17 mouse cellular contexts compared by ENCODE assay signal in genomic region chr6:40607431-40607830, GRCm38 (mm10). TPM values are rescaled to one million over a fixed set of nuclear protein-coding genes. Genes with fewer than 3 reads are reported as not detected.
DNase-seq lines count a peak whose midpoint lies in the region; ATAC-seq and TF ChIP-seq lines count a peak whose summit lies in the region.
"Had no signal": no experiment of that assay in that cellular context is flagged by ENCODE, and none has a peak within 500 bp of the region (broad histone marks: within the 10 kb centered on the region; RNA-seq: fewer than 3 reads in every experiment).

No protein-coding gene starts in this region.

- H3K9ac ChIP-seq in forebrain, postnatal 0 days = no peak overlapping the region
- no peak overlapping the region for H3K9ac ChIP-seq in forebrain, embryonic 11.5 days (ENCODE audit: low read length)
- H3K9ac ChIP-seq: hindbrain, embryonic 15.5 days; neural tube, embryonic 13.5 days had no signal

- no peak overlapping the region for H3K27ac ChIP-seq in forebrain, postnatal 0 days (ENCODE audit: low read depth, low read length)
- H3K27ac ChIP-seq in forebrain, embryonic 11.5 days (ENCODE audit: low read depth, low read length) = no peak overlapping the region
- H3K27ac ChIP-seq: hindbrain, embryonic 15.5 days; neural tube, embryonic 13.5 days had no signal

- no peaks in the 10 kb centered on the region for H3K4me1 ChIP-seq in forebrain, postnatal 0 days (ENCODE audit: insufficient read depth)
- no peaks in the 10 kb centered on the region for H3K4me1 ChIP-seq in forebrain, embryonic 11.5 days (replicated peaks; ENCODE audit: control insufficient read depth, insufficient read depth, low read length)
- H3K4me1 ChIP-seq: hindbrain, embryonic 15.5 days; neural tube, embryonic 13.5 days had no signal

- peak; percentile 50 for DNase-seq in forebrain, postnatal 0 days
- DNase-seq in forebrain, embryonic 11.5 days (ENCODE audit: low spot score) = no peak
- peak; percentile 32 for DNase-seq in cerebellum, adult 9-10 months
- DNase-seq in layer of hippocampus, adult 9-10 months (ENCODE audit: low spot score) = peak; percentile 45
- DNase-seq in right cerebral cortex, postnatal 14 days = peak; percentile 67
- no peak for DNase-seq in spleen, postnatal 36 days (ENCODE audit: low spot score in 2 of 2)
- no peak for DNase-seq in urinary bladder, postnatal 4 days (ENCODE audit: low spot score in 2 of 2)
- no peak for DNase-seq in B cell, adult 2 months
- DNase-seq: gastrocnemius, postnatal 14 days; lung, postnatal 10 days had no signal

- H3K4me3 ChIP-seq in forebrain, postnatal 0 days (ENCODE audit: low read depth, low read length) = no peak overlapping the region
- H3K4me3 ChIP-seq in forebrain, embryonic 11.5 days (ENCODE audit: low read depth, low read length) = no peak overlapping the region
- H3K4me3 ChIP-seq: hindbrain, embryonic 15.5 days; neural tube, embryonic 13.5 days had no signal

- no peak for ATAC-seq in forebrain, postnatal 0 days
- ATAC-seq in forebrain, embryonic 11.5 days (replicated peaks; ENCODE audit: low FRiP score) = no peak
- ATAC-seq: activated CD4-positive, CD25-positive, alpha-beta regulatory T cell, adult 4 months; CD4-positive, CD25-positive, alpha-beta regulatory T cell, adult 4 months had no signal

- no peak for TF ChIP-seq CTCF in forebrain, postnatal 0 days (IDR thresholded peaks at IDR 0.05; ENCODE audit: low read depth)

- H3K36me3 ChIP-seq in forebrain, postnatal 0 days (ENCODE audit: insufficient read depth) = no peaks in the 10 kb centered on the region
- no peaks in the 10 kb centered on the region for H3K36me3 ChIP-seq in forebrain, embryonic 11.5 days (ENCODE audit: control insufficient read depth, insufficient read depth, low read length)
- H3K36me3 ChIP-seq: hindbrain, embryonic 15.5 days; neural tube, embryonic 13.5 days had no signal

- no peak overlapping the region for H3K4me2 ChIP-seq in forebrain, postnatal 0 days (ENCODE audit: low read depth)
- no peak overlapping the region for H3K4me2 ChIP-seq in forebrain, embryonic 11.5 days (ENCODE audit: low read depth, low read length, severe bottlenecking)
- H3K4me2 ChIP-seq: hindbrain, embryonic 15.5 days; neural tube, embryonic 13.5 days had no signal

- no peaks in the 10 kb centered on the region for H3K27me3 ChIP-seq in forebrain, postnatal 0 days (ENCODE audit: insufficient read depth, low read length)
- H3K27me3 ChIP-seq in forebrain, embryonic 11.5 days (ENCODE audit: control insufficient read depth, insufficient read depth, low read length) = no peaks in the 10 kb centered on the region
- H3K27me3 ChIP-seq: hindbrain, embryonic 15.5 days; neural tube, embryonic 13.5 days had no signal

- no peaks in the 10 kb centered on the region for H3K9me3 ChIP-seq in forebrain, postnatal 0 days (ENCODE audit: low read length)
- H3K9me3 ChIP-seq in forebrain, embryonic 11.5 days (ENCODE audit: control insufficient read depth, low read length) = no peaks in the 10 kb centered on the region
- H3K9me3 ChIP-seq: hindbrain, embryonic 15.5 days; neural tube, embryonic 13.5 days had no signal

RNA-seq across cellular contexts. Expression of gene Tas2r138, which starts 5.7 kb away (rescaled TPM):
- not detected in 2 replicates for total RNA-seq in forebrain, postnatal 0 days (2014; rRNA removed)
- not detected in 2 replicates for polyA plus RNA-seq in forebrain, postnatal 0 days (2015; fragmentation: Nextera tagmentation; extraction: Ambion mirVana)
- not detected in 2 replicates for polyA plus RNA-seq in forebrain, embryonic 11.5 days (2014; fragmentation: Nextera tagmentation; extraction: Ambion mirVana)
- total RNA-seq: gastrocnemius, postnatal 14 days; layer of hippocampus, postnatal 25 days had no signal
- polyA plus RNA-seq: activated CD4-positive, CD25-positive, alpha-beta regulatory T cell, adult 4 months; CD4-positive, CD25-positive, alpha-beta regulatory T cell, adult 4 months; embryonic facial prominence, embryonic 11.5 days; hindbrain, embryonic 15.5 days; neural tube, embryonic 13.5 days; stomach, embryonic 14.5 days had no signal

RNA-seq across cellular contexts. Expression of gene Mgam, which starts 21.2 kb away (rescaled TPM):
- total RNA-seq in forebrain, postnatal 0 days (2014; rRNA removed) = 0.23 and 0.62 TPM in 2 replicates
- polyA plus RNA-seq in forebrain, postnatal 0 days (2015; fragmentation: Nextera tagmentation; extraction: Ambion mirVana) = 0.05 and 0.21 TPM in 2 replicates
- 0.08 TPM in 1 of 2 replicates, not detected in the other for polyA plus RNA-seq in forebrain, embryonic 11.5 days (2014; fragmentation: Nextera tagmentation; extraction: Ambion mirVana)
- total RNA-seq: layer of hippocampus, postnatal 25 days had no signal
- polyA plus RNA-seq: activated CD4-positive, CD25-positive, alpha-beta regulatory T cell, adult 4 months; embryonic facial prominence, embryonic 11.5 days had no signal

RNA-seq across cellular contexts. Expression of gene Clec5a, which starts 21.8 kb away (rescaled TPM):
- 0.23 and 0.52 TPM in 2 replicates for total RNA-seq in forebrain, postnatal 0 days (2014; rRNA removed)
- 0.88 and 1.0 TPM in 2 replicates for polyA plus RNA-seq in forebrain, postnatal 0 days (2015; fragmentation: Nextera tagmentation; extraction: Ambion mirVana)
- polyA plus RNA-seq in forebrain, embryonic 11.5 days (2014; fragmentation: Nextera tagmentation; extraction: Ambion mirVana) = 0.72 and 0.77 TPM in 2 replicates
- polyA plus RNA-seq: activated CD4-positive, CD25-positive, alpha-beta regulatory T cell, adult 4 months; CD4-positive, CD25-positive, alpha-beta regulatory T cell, adult 4 months had no signal

RNA-seq across cellular contexts. Expression of gene Olfr460, which starts 38.1 kb away (rescaled TPM):
- total RNA-seq in forebrain, postnatal 0 days (2014; rRNA removed) = not detected in 2 replicates
- not detected in 2 replicates for polyA plus RNA-seq in forebrain, postnatal 0 days (2015; fragmentation: Nextera tagmentation; extraction: Ambion mirVana)
- polyA plus RNA-seq in forebrain, embryonic 11.5 days (2014; fragmentation: Nextera tagmentation; extraction: Ambion mirVana) = not detected in 2 replicates
- total RNA-seq: gastrocnemius, postnatal 14 days; layer of hippocampus, postnatal 25 days had no signal
- polyA plus RNA-seq: activated CD4-positive, CD25-positive, alpha-beta regulatory T cell, adult 4 months; CD4-positive, CD25-positive, alpha-beta regulatory T cell, adult 4 months; embryonic facial prominence, embryonic 11.5 days; hindbrain, embryonic 15.5 days; neural tube, embryonic 13.5 days; stomach, embryonic 14.5 days had no signal

RNA-seq across cellular contexts. Expression of gene Olfr461, which starts 52.6 kb away (rescaled TPM):
- not detected in 2 replicates for total RNA-seq in forebrain, postnatal 0 days (2014; rRNA removed)
- 0.07 TPM in 1 of 2 replicates, not detected in the other for polyA plus RNA-seq in forebrain, postnatal 0 days (2015; fragmentation: Nextera tagmentation; extraction: Ambion mirVana)
- polyA plus RNA-seq in forebrain, embryonic 11.5 days (2014; fragmentation: Nextera tagmentation; extraction: Ambion mirVana) = 0.08 and 0.31 TPM in 2 replicates
- total RNA-seq: gastrocnemius, postnatal 14 days; layer of hippocampus, postnatal 25 days had no signal
- polyA plus RNA-seq: activated CD4-positive, CD25-positive, alpha-beta regulatory T cell, adult 4 months; CD4-positive, CD25-positive, alpha-beta regulatory T cell, adult 4 months had no signal

Comparison
In these comparisons a context has a peak if more than half of its experiments do, and no peak if none do; other contexts are left out.
1. DNase-seq: peak in forebrain, postnatal 0 days (single experiment), cerebellum, adult 9-10 months (single experiment), layer of hippocampus, adult 9-10 months (single experiment) and right cerebral cortex, postnatal 14 days (single experiment); none in forebrain, embryonic 11.5 days (single experiment), spleen, postnatal 36 days (0 of 2), urinary bladder, postnatal 4 days (0 of 2) and B cell, adult 2 months (0 of 2).